Mouse (Mus musculus): Measurements from ENCODE around the gene Cnksr3. TPM values are rescaled to one million over a fixed set of nuclear protein-coding genes. Genes with fewer than 3 reads are reported as not detected.

Gene Cnksr3
- total RNA-seq, 2 experiments from 2014 or later, result 20.0 to 20.8 TPM

DNA sequence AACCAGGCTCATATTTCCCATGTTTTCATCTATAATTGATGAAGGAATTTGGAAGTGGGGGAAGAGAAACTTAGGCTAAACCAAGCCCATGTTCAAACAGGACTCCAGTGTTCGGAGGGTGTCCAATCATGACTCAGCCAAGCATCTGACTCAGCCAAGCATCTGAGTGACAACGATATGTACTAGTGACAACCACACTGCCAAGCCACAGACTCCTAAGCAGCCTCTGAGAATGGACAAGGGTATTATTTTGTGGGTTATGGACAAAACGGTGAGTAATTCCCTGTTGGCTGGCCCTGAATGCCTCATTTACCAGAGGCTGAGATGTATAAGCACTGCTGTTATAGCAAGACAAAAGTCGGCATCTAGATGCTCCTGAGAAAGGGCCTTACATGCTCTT, 98.3 kb downstream of the Cnksr3 start:
- DNase-seq (ENCODE audit: low spot score), result no peak
- intact Hi-C loops (cut with DNase I), result no loop called here

DNA sequence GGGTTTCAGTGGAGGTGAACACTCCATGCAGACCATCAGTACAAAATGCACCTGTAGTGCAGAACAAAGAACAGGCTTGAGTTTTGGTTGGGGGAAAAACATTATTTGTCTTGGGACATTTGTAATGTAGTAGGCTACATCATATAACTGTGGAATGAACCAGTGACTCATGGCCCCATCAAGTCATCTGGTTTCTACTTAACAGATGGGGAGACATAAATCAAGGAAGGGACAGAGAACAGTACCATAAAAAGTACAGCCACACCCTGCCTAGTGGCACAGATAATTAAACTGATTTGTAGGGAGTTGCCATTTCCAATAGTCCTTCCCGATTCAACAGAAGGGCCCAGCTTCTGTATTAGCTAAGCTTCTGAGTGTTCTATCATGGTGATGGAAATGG, 98.9 kb downstream of the Cnksr3 start:
- DNase-seq (ENCODE audit: low spot score), result no peak
- intact Hi-C loops (cut with DNase I), result no loop called here

DNA sequence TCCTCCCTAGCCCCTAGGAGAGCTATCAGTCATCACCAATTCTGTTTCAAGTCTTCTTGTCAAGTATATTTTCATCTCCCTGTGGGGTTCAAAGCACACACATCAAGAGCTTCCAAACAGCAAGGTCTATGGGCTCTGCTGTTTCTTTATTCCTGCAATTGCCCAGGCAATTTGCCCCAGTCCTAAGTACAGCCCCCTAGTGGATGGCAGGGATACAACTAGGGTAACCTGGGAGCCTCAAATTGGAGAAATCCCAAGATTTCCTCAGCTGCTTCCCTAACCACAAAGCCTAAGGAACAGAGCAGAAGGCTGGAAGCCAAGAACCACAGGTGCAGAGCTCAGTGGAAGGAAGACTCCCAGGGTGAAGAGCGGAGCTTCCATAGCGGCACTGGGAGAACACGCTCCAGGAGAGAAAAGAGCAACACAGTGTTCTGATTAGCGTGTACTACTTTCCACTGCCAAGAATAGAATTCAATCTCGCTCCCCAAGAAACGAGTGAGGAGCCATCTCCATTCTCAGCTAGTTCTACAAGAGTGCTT, 100.5 kb downstream of the Cnksr3 start:
- intact Hi-C loops (cut with DNase I), result no loop called here
- DNase-seq (ENCODE audit: low spot score), result no peak

DNA sequence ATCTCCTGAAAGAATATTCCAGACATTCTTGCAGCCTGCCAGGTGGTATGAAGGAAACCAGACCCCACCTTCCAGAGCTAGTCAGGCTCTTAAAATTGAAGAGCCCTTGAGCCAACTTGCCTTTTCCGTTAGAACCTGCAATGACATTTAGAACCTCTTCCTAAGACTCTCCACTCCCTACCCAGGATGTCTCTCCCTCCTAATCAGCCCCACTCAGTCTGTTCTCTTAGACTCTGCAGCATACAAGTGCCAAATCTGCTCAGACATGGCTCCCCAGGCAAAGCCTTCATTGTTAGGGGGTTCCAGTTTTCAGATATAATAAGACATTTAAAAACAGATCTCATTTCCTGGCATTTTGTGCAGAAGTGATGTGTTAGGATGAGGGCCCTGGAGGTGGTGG, 108.2 kb downstream of the Cnksr3 start:
- intact Hi-C loops (cut with DNase I), result no loop called here
- DNase-seq (ENCODE audit: low spot score), result no peak

DNA sequence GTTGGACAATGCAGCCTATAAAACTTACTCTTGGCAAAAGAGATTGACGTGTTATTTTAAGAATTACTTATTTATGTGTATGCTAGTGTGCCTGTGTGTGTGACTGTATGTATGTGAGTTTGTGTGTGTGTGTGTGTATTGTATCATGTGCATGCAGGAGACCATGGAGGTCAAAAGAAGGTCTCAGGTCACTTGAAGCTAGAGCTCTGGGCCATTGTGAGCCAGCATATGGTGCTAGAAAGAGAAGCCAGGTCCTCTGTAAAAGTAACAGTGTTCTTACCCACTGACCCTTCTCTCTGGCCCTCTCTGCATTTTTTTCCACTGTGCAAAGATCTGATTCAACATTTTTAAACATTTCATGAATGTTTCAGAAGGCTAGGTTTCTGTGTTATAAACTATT, 134.1 kb downstream of the Cnksr3 start:
- intact Hi-C loops (cut with DNase I), result loop anchor here (2.0 to 5.0 kb wide), 2 partner anchors 134 to 193 kb away; partner anchors contain the start of gene Cnksr3
- DNase-seq (ENCODE audit: low spot score), result no peak

DNA sequence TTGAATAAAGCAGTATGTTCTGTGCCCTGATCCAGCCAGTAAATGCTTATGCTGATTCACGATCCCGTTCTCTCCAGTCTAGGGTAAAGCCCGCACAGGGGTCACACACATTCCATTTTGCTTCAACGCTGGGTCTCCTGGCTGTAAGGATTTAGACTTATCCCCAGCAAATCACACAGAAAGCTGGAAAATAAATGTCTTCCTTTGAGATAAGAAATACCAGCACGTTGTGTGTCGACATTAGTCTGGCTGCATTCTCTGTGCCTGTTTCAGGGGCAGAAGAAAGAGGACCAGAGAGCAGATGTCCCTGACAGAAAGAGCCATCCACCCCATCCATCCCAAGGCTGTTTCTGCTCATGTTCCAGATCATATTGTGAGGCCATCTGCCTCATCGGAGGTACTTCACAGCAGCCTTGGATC, 134.6 kb downstream of the Cnksr3 start:
- intact Hi-C loops (cut with DNase I), result loop anchor here (2.0 to 5.0 kb wide), 2 partner anchors 135 to 193 kb away; partner anchors contain the start of gene Cnksr3
- no peak for DNase-seq (ENCODE audit: low spot score)

DNA sequence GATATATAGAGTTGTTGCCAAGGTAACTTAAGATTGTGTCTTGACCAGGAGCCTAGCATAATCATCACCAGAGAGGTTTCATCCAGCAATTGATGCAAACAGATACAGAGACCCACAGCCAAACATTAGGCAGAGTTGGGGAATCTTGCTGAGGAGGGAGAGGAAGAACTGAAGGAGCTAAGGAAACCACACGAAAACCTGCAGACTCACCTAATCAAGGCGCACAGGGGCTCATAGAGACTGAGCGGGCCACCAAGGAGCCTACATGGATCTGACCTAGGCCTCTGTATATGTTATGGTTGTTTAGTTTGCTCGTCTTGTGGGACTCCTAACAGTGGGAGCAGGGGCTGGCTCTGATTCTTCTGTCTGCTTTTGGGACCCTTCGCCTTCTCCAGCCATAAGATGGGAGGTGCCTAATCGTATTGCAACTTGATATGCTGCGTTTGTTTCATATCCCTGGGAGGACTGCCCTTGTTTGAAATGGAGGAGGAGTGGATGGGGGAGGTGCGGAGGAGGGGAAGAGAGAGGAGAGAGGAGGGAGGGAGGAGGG, 135.3 kb downstream of the Cnksr3 start:
- DNase-seq (ENCODE audit: low spot score), result no peak

DNA sequence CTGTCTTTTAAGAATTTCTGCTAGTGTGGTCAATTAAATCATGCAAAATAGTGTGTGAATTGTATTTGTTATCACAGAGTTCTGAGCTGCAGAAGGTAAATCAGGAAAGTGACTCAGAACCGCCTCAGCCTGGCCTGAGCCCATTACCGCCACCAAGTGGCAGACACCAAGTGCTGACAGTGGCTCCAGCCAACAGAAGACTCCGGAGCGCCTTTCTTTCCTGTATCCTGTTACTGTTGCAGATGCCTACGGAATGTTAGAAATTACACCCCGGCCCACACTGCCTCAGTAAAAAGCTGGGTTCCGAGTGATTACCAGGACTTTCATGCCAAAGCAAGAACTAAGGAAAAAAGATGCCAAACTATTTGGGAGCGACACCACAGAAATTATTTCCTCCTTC, 135.8 kb downstream of the Cnksr3 start:
- DNase-seq (ENCODE audit: low spot score), result peak; percentile 52
- intact Hi-C loops (cut with DNase I), result loop anchor here (2.0 to 5.0 kb wide), 2 partner anchors 136 to 191 kb away; partner anchors contain the start of gene Cnksr3

More for the DNA sequence above, 135.3 kb downstream of the Cnksr3 start:
- intact Hi-C loops (cut with DNase I), result loop anchor here (2.0 to 5.0 kb wide), 2 partner anchors 136 to 192 kb away; partner anchors contain the start of gene Cnksr3

DNA sequence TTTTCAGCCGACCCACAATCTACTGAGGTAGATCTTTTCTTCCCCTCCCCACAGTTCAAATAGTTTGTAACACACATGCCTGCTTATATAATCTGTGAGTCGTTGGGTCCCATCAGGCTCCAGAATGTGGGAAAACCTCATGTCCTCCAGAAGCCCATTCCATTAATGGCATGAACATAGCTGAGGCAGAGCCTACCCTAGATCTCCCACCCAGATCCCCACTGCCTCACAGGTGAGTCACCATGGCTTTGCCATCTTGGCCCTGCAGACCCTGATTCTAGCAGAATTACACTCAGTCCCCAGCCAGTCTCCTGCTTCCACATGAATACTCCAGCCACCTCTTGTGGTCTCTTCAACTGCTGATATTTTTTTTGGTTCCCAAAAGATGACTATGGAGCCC, 136.4 kb downstream of the Cnksr3 start:
- intact Hi-C loops (cut with DNase I), result loop anchor here (2.0 to 5.0 kb wide), 2 partner anchors 137 to 191 kb away; partner anchors contain the start of gene Cnksr3
- DNase-seq (ENCODE audit: low spot score), result no peak

DNA sequence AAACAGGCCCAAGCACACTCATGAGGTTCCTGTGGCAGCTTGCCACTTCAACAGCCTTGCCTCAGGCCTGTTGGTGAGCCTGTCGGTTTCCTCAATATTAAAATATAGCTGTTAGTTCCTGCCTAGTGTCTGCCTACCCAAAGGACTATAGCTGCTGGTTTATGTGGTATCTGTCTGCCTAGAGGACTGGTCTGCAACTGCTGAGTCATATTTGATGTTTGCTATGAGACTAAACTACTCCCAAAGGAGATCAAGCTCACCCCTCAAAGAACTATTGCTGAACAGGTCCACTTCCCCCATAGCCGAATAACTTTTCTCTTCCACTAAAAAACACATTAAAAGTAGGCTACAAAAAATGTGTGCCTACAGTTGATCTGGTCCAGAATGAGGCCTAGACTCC, 137.8 kb downstream of the Cnksr3 start:
- intact Hi-C loops (cut with DNase I), result no loop called here

DNA sequence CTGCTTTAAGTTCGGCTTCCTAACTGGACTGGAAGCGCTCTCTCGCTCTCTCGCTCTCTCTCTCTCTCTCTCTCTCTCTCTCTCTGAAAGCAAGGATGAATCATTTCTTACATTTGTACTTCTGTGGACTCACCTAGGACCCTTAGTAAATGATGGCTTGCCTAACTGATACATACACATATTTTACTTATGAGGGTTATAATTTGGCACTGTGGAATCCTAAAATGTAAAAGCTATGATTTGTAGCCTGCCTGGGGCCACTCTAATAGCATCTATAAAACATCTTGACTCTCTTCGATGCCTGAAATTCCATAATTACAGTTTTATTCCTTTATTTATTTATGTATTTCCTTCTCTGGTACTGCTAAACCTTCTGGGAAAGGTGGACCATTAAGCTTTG, 141.1 kb downstream of the Cnksr3 start:
- intact Hi-C loops (cut with DNase I), result no loop called here
- DNase-seq (ENCODE audit: low spot score), result no peak

More for the DNA sequence above, 137.8 kb downstream of the Cnksr3 start:
- no peak for DNase-seq (ENCODE audit: low spot score)

DNA sequence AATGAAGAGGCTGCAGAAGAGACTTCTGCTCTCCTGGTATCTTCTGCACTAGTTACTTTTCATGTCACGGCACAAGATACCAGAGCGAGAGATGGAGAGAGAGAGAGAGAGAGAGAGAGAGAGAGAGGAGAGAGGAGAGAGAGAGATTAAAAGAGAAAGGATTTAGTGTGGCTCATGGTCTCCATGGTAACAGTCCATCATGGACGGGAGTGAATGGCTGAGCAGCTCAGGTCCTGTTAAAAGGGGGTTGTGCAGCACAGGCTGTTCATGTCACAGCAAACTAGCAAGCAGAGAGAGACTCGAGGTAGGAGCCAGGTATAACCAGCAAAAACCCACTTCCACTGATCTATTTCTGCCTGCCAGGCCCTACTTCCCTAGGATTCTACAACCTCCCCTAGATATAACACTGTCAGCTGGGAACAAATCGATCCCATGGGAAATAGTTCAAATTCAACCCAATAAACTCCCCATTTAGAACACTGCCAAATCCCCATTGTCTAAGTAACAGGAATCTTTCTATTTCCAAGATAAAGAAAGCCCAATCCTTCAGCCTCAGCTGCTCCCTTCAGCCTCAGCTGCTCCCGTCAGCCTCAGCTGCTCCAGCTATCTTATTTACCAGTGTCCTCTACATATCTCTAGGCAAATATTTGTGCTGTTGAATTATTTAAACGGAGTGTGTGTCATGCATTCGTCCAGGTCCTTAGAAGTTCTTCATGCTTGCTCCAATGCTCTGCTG, 141.8 kb downstream of the Cnksr3 start:
- DNase-seq (ENCODE audit: low spot score), result no peak
- intact Hi-C loops (cut with DNase I), result no loop called here

DNA sequence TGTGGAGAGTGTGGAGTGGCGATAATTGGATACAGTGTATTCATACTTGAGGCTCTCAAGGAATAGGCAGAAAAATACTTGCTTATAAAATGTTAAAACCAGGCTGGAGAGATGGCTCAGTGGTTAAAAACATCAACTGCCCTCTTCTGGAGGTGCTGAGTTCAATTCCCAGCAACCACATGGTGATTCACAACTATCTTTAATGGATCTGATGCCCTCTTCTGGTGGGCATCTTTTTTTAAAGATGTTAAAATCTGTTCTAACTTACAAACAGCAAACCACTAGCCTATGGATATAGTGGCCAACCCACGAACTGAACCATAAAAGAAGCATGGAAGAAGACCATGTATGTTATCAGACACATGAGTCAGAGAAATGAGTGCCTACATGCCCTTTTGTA, 142.9 kb downstream of the Cnksr3 start:
- intact Hi-C loops (cut with DNase I), result no loop called here
- no peak for DNase-seq (ENCODE audit: low spot score)

Other genes starting within 250 kb of the Cnksr3 start
- gene Ipcef1, start 159.8 kb downstream of the Cnksr3 start, total RNA-seq (2021), result under 1 TPM; 0.31 to 0.34 TPM